Mouse (Mus musculus): ENCODE data around the gene Dzank1. TPM values are rescaled to one million over a fixed set of nuclear protein-coding genes. Genes with fewer than 3 reads are reported as not detected.
A peak's percentile ranks its signal among the peaks of the same experiment; 100 is the strongest.

Gene Dzank1
- polyA plus RNA-seq, 1 experiment: 0.40 TPM

- 85% methylated on average over 7 of the region's 7 CpGs for WGBS
- Histone ChIP-seq H3K4me3 (ENCODE audit: control insufficient read depth, insufficient read depth, low read length) (no peak overlapping the region), H3K27ac (ENCODE audit: control insufficient read depth, insufficient read depth, low read length) (no peak overlapping the region), H3K27me3 (ENCODE audit: control insufficient read depth, insufficient read depth, low read length) (no peaks in the 10 kb centered on the region), H3K4me1 (replicated peaks; ENCODE audit: control insufficient read depth, insufficient read depth, low read length) (no peaks in the 10 kb centered on the region), H3K36me3 (ENCODE audit: control insufficient read depth, insufficient read depth, low read length) (no peaks in the 10 kb centered on the region)
- DNase-seq: no peak
- no peak for TF ChIP-seq CTCF (IDR thresholded peaks at IDR 0.05; ENCODE audit: borderline replicate concordance, control insufficient read depth, extremely low read depth, insufficient read depth, low read length, poor library complexity)
- TF ChIP-seq POLR2A (IDR thresholded peaks at IDR 0.05; ENCODE audit: control insufficient read depth, extremely low read depth, insufficient read depth, low read length, poor library complexity): no peak
These were observed 41.8 kb downstream of the Dzank1 start for GRCm38 (mm10) chr2:144485439-144485838.

- TF ChIP-seq POLR2A (IDR thresholded peaks at IDR 0.05; ENCODE audit: control insufficient read depth, extremely low read depth, insufficient read depth, low read length, poor library complexity): no peak
- TF ChIP-seq CTCF (IDR thresholded peaks at IDR 0.05; ENCODE audit: borderline replicate concordance, control insufficient read depth, extremely low read depth, insufficient read depth, low read length, poor library complexity): no peak
- Histone ChIP-seq H3K4me3 (ENCODE audit: control insufficient read depth, insufficient read depth, low read length) (no peak overlapping the region), H3K27me3 (ENCODE audit: control insufficient read depth, insufficient read depth, low read length) (no peaks in the 10 kb centered on the region), H3K36me3 (ENCODE audit: control insufficient read depth, insufficient read depth, low read length) (no peaks in the 10 kb centered on the region), H3K4me1 (replicated peaks; ENCODE audit: control insufficient read depth, insufficient read depth, low read length) (no peaks in the 10 kb centered on the region), H3K27ac (ENCODE audit: control insufficient read depth, insufficient read depth, low read length) (no peak overlapping the region)
- DNase-seq: no peak
- 69% methylated on average over 1 of the region's 1 CpGs for WGBS
These were observed 43.1 kb downstream of the Dzank1 start for GRCm38 (mm10) chr2:144484084-144484483.

DNA sequence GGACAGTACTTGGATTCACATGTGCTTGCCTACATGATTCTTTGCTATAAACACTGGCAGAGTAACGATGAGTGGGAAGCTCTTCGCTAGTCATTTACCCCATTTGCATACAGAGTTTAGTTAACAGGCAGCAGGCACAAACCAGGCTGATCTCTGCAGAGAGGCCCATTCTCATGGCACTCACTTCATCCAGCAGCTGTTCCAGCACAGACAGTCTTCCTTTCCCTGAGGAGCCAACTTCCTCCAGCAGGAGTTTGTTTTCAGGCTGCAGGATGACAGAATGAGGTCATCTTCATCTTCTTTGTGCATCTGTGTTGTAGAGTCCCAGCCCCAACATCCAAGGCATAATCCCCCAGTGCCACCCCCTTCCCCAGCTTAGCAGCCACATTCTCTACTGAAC is 47.8 kb downstream of the Dzank1 start:
- 83% methylated on average over 2 of the region's 2 CpGs for WGBS
- no peak overlapping the region for H3K4me3 ChIP-seq (ENCODE audit: control insufficient read depth, insufficient read depth, low read length)
- H3K36me3 ChIP-seq (ENCODE audit: control insufficient read depth, insufficient read depth, low read length): no peaks in the 10 kb centered on the region
- H3K27ac ChIP-seq (ENCODE audit: control insufficient read depth, insufficient read depth, low read length): no peak overlapping the region
- H3K27me3 ChIP-seq (ENCODE audit: control insufficient read depth, insufficient read depth, low read length): no peaks in the 10 kb centered on the region
- H3K4me1 ChIP-seq (replicated peaks; ENCODE audit: control insufficient read depth, insufficient read depth, low read length): no peaks in the 10 kb centered on the region
- no peak for DNase-seq
- no peak for TF ChIP-seq CTCF (IDR thresholded peaks at IDR 0.05; ENCODE audit: borderline replicate concordance, control insufficient read depth, extremely low read depth, insufficient read depth, low read length, poor library complexity)

GRCm38 (mm10) chr2:144467203-144467602 is 60.0 kb downstream of the Dzank1 start:
- TF ChIP-seq CTCF (IDR thresholded peaks at IDR 0.05; ENCODE audit: borderline replicate concordance, control insufficient read depth, extremely low read depth, insufficient read depth, low read length, poor library complexity): no peak
- no peak overlapping the region for H3K4me3 ChIP-seq (ENCODE audit: control insufficient read depth, insufficient read depth, low read length)
- DNase-seq: peak; percentile 11
- H3K27me3 ChIP-seq (ENCODE audit: control insufficient read depth, insufficient read depth, low read length): no peaks in the 10 kb centered on the region
- WGBS: 64% methylated on average over 5 of the region's 5 CpGs
- no peaks in the 10 kb centered on the region for H3K36me3 ChIP-seq (ENCODE audit: control insufficient read depth, insufficient read depth, low read length)
- H3K27ac ChIP-seq (ENCODE audit: control insufficient read depth, insufficient read depth, low read length): no peak overlapping the region
- no peaks in the 10 kb centered on the region for H3K4me1 ChIP-seq (replicated peaks; ENCODE audit: control insufficient read depth, insufficient read depth, low read length)

- 64% methylated on average over 14 of the region's 14 CpGs for WGBS
- Histone ChIP-seq H3K27ac (ENCODE audit: control insufficient read depth, insufficient read depth, low read length) (no peak overlapping the region), H3K4me3 (ENCODE audit: control insufficient read depth, insufficient read depth, low read length) (no peak overlapping the region), H3K27me3 (ENCODE audit: control insufficient read depth, insufficient read depth, low read length) (no peaks in the 10 kb centered on the region), H3K4me1 (replicated peaks; ENCODE audit: control insufficient read depth, insufficient read depth, low read length) (no peaks in the 10 kb centered on the region), H3K36me3 (ENCODE audit: control insufficient read depth, insufficient read depth, low read length) (no peaks in the 10 kb centered on the region)
- TF ChIP-seq POLR2A (IDR thresholded peaks at IDR 0.05; ENCODE audit: control insufficient read depth, extremely low read depth, insufficient read depth, low read length, poor library complexity) (no peak), CTCF (IDR thresholded peaks at IDR 0.05; ENCODE audit: borderline replicate concordance, control insufficient read depth, extremely low read depth, insufficient read depth, low read length, poor library complexity) (no peak)
- no peak for DNase-seq
These were observed 61.2 kb downstream of the Dzank1 start for GRCm38 (mm10) chr2:144465876-144466575.

- Histone ChIP-seq H3K4me3 (ENCODE audit: control insufficient read depth, insufficient read depth, low read length) (no peak overlapping the region), H3K27ac (ENCODE audit: control insufficient read depth, insufficient read depth, low read length) (no peak overlapping the region)
- 85% methylated on average over 9 of the region's 9 CpGs for WGBS
These were observed 62.1 kb downstream of the Dzank1 start for GRCm38 (mm10) chr2:144464799-144465760.

More at GRCm38 (mm10) chr2:144464799-144465760, 62.1 kb downstream of the Dzank1 start:
- Histone ChIP-seq H3K27me3 (ENCODE audit: control insufficient read depth, insufficient read depth, low read length) (no peaks in the 10 kb centered on the region), H3K36me3 (ENCODE audit: control insufficient read depth, insufficient read depth, low read length) (no peaks in the 10 kb centered on the region), H3K4me1 (replicated peaks; ENCODE audit: control insufficient read depth, insufficient read depth, low read length) (no peaks in the 10 kb centered on the region)
- no peak for DNase-seq
- no peak for TF ChIP-seq CTCF (IDR thresholded peaks at IDR 0.05; ENCODE audit: borderline replicate concordance, control insufficient read depth, extremely low read depth, insufficient read depth, low read length, poor library complexity)
- TF ChIP-seq POLR2A (IDR thresholded peaks at IDR 0.05; ENCODE audit: control insufficient read depth, extremely low read depth, insufficient read depth, low read length, poor library complexity): no peak
